Mouse (Mus musculus) lung, adult 2 months (tissue): Measurements from ENCODE around the gene Dpp6. TPM values are rescaled to one million over a fixed set of nuclear protein-coding genes. Genes with fewer than 3 reads are reported as not detected.

Experiments
- DNase-seq: peaks from one replicate; pipeline ENCODE4 v3.0.0; 2022
- H3K4me1 ChIP-seq: fragments of 200-500 bp; 2 replicates; pipeline ENCODE4 v1.6.1; 2011; ENCODE audit warnings: low read length; ENCODE audit not compliant: control insufficient read depth, insufficient read depth
- H3K4me3 ChIP-seq: fragments of 200-500 bp; replicated peaks from 2 replicates; pipeline ENCODE3; 2011; ENCODE audit warnings: low read depth, mild to moderate bottlenecking, control low read depth, low read length; ENCODE audit errors: extremely low read depth
- CTCF ChIP-seq: fragments of 200-500 bp; IDR thresholded peaks from 2 replicates; pipeline ENCODE4 v1.5.1; 2011; ENCODE audit warnings: mild to moderate bottlenecking, low read length, control low read depth; ENCODE audit not compliant: insufficient read depth
- POLR2A ChIP-seq: fragments of 200-500 bp; IDR thresholded peaks from 2 replicates; pipeline ENCODE4 v1.6.1; 2011; ENCODE audit warnings: low read depth, mild to moderate bottlenecking, control low read depth, low read length, borderline replicate concordance; ENCODE audit errors: extremely low read depth
- WGBS: fragments of 180-500 bp; shearing (Covaris S2); methylation state at CpG from one replicate; pipeline ENCODE4 v1.1.7; 2018; 5-methylcytosine and 5-hydroxymethylcytosine counted together
- polyA plus RNA-seq: library from polyadenylated mRNA; depleted of rRNA; stranded (reverse); fragments of >200 nt; gene quantifications from 2 replicates; pipeline ENCODE4 v1.2.3, GENCODE M21; 2012

Gene Dpp6
- polyA plus RNA-seq, 1 experiment, result 0.40 TPM

- 74% methylated on average over 1 of the region's 1 CpGs for WGBS
- DNase-seq, result no peak
- H3K4me3 ChIP-seq, result no peak overlapping the region
- TF ChIP-seq POLR2A (no peak), CTCF (no peak)
- H3K4me1 ChIP-seq, result no peaks in the 10 kb centered on the region
Observed at GRCm38 (mm10) chr5:27744944-27745343, 927.9 kb downstream of the Dpp6 start.

DNA sequence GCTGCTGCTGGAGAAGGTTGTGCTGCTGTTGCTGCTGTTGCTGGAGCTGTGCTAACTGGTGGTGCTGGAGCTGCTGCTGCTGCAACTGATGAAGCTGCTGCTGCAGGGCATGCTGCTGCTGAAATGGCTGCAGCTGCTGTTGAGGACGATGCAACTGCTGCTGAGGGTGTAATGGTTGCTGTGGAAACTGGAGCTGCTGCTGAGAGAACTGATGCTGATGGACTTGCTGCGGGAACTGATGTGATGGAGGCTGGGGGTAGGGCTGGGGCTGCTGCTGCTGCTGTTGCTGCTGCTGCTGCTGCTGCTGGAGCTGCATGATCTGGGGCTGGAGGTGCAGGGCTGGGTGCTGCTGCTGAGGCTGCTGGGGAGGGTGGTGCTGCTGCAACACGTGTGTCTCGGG is 948.8 kb downstream of the Dpp6 start:
- no peak overlapping the region for H3K4me3 ChIP-seq
- 77% methylated on average over 4 of the region's 4 CpGs for WGBS
- no peak for TF ChIP-seq CTCF
- TF ChIP-seq POLR2A, result no peak
- no peaks in the 10 kb centered on the region for H3K4me1 ChIP-seq
- DNase-seq, result no peak

DNA sequence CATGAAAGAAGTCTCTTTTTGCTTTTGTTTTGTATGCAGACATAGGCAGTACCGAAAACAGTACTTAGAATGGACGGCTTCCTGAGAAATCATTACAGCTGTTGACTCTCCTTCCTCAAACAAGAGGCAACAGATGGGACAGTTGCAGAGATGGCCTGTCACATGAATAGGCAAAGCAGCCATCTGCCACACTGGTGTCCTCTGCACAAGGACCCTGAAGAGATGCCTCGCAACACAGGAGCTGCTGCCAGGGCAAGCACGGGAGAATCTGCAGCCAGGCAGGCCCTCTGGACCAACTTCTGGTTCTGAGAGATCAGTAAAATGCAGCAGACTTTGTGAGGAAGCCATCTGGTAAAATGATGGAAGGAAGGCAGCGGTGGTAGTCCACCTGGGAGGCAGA is 950.9 kb downstream of the Dpp6 start:
- 81% methylated on average over 5 of the region's 5 CpGs for WGBS
- no peak for DNase-seq
- TF ChIP-seq POLR2A (no peak), CTCF (no peak)

More for the DNA sequence above, 950.9 kb downstream of the Dpp6 start:
- no peak overlapping the region for H3K4me3 ChIP-seq
- H3K4me1 ChIP-seq, result no peaks in the 10 kb centered on the region
